Mouse (Mus musculus): ENCODE measurements around the gene Klk12.

Gene Klk12

DNA sequence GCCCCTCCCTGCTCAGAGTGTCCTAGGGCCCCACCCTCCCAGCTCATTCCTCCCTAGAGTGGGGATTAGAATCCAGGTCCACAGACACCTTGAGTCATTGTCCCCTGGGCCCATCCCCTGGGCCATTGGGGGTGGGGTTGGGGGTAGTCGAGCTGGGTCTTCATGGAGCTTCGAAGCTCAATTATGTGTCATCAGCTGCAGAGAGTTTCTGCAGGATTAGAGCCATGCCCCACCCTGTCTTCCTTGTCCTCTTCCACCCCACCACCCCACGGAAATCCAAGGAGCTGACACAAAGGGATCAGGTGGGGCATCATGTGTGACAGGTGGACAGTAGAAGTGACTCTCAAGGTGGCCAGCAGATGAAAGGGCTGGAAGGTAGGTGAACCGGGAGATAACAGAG is at the start of gene Klk12:
TSS of gene Klk12 (plus strand) at position 301 of the 400 bp plus-strand sequence.
- no peak for DNase-seq (ENCODE audit: low read depth, low spot score)

- DNase-seq (ENCODE audit: low read depth, low spot score), result peak; percentile 44
Measured at GRCm38 (mm10) chr7:43747788-43748187, 20.9 kb upstream of the Klk12 start.

DNA sequence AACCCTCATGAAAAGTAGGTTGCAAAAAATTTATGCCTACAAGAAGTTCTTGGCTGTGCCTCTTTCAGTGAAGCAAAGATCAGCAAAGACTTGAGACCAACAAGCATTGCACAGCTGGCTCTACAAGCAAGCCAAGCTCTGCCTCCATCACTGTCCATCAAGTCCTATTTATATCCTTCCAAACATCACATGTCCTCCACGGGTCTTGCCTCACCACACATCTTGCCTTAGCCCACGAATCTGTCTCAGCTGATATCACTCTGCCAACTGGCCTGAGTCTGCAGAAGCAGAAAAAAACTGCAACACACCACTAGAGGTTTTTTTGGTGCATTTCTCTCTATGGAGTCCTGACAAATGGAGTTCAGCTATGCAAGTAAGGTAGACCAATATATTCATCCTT is 15.9 kb upstream of the Klk12 start:
- no peak for DNase-seq (ENCODE audit: low read depth, low spot score)

DNA sequence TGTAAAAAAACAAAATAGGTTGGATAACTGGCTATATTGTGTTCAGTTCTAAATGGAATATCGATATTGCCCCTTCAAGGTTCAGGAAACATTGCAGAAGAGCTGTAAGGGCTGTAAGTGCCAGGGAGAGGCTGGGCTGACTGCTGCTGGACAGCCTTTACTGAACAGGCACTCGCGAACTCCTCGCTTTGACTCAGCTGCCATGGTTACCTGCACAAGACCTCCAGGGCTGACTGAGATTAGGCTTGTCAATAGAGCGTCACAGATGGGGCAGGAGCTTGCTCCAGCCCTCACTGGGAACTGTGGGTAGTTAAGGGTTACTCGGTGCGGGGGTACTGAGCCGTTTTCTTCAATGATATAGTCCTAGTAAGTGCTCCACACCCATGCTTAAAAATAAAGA is 2.2 kb upstream of the Klk12 start:
- no peak for DNase-seq (ENCODE audit: low read depth, low spot score)

- DNase-seq (ENCODE audit: low read depth, low spot score), result no peak
Measured at GRCm38 (mm10) chr7:43769636-43770035, 939 bp downstream of the Klk12 start.

DNA sequence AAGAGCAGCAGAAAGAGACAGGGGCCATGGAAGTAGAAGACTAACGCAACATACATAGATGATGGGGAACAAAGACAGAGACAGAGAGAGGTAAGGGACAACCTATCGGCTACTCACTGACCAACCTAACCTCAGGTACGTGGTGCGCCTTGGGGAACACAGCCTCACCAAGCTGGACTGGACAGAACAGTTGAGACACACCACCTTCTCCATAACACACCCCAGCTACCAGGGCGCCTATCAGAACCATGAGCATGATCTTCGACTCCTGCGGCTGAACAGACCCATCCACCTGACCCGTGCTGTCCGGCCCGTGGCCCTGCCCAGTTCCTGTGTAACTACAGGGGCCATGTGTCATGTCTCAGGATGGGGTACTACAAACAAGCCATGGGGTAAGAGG is 2.0 kb downstream of the Klk12 start:
- DNase-seq (ENCODE audit: low read depth, low spot score), result no peak

DNA sequence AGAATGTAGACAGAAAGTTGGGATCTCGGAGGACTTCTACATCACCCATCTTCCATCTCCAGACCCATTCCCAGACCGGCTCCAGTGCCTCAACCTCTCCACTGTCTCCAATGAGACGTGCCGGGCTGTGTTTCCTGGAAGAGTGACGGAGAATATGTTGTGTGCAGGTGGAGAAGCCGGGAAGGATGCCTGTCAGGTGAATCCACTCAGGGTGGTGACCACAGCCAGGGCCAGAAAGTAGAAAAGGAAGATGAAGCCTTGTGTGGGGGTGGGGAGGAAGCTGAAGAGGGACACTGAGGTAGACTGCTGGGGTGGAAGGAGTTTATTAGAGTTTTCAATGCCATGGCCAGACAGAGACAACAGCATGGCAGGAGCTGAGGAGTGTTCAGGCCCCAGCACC is 3.2 kb downstream of the Klk12 start:
- DNase-seq (ENCODE audit: low read depth, low spot score), result no peak

- DNase-seq (ENCODE audit: low read depth, low spot score), result no peak
Measured at GRCm38 (mm10) chr7:43772901-43773300, 4.2 kb downstream of the Klk12 start.

- no peak for DNase-seq (ENCODE audit: low read depth, low spot score)
Measured at GRCm38 (mm10) chr7:43774364-43774763, 5.7 kb downstream of the Klk12 start, which contains the start of gene Klk11. TSS of gene Klk11 (plus strand) at chr7:43774604.

DNA sequence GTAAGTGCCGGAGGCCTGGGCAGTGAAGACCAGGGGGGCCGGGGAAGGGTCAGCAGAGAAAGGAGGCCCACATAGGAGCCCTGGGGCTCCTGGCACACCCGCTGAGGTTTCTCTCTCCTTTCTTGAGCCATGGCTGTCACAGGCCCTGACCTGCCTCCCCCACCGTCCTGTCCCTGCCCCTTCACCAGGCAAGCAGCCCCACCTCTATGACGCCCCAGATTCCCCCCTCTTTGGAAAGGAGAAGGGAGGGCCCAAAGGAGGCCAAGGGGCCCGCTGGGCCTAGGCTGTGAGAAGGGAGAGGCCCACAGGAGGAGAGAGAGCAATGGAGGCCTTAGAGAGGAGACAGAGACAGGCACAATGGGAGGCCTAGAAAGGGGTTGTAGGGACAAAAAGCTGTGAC is 6.1 kb downstream of the Klk12 start:
- no peak for DNase-seq (ENCODE audit: low read depth, low spot score)

- DNase-seq (ENCODE audit: low read depth, low spot score), result no peak
Measured at GRCm38 (mm10) chr7:43775311-43776057, 6.8 kb downstream of the Klk12 start.

GRCm38 (mm10) chr7:43776506-43776905 is 7.8 kb downstream of the Klk12 start:
- no peak for DNase-seq (ENCODE audit: low read depth, low spot score)

DNA sequence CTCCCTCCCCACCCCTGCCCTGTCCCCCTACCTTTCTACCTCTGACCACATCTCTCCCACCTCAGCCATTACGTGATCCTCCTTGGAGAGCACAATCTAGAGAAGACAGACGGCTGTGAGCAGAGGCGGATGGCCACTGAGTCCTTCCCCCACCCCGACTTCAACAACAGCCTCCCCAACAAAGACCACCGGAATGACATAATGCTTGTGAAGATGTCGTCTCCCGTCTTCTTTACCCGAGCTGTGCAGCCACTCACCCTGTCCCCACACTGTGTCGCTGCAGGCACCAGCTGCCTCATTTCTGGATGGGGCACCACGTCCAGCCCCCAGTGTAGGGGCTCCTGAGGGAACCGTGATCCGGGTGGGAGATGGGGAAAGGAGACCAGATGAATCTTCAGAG is 8.7 kb downstream of the Klk12 start:
- no peak for DNase-seq (ENCODE audit: low read depth, low spot score)

- no peak for DNase-seq (ENCODE audit: low read depth, low spot score)
Measured at GRCm38 (mm10) chr7:43778176-43778970, 9.7 kb downstream of the Klk12 start.

- DNase-seq (ENCODE audit: low read depth, low spot score), result no peak
Measured at GRCm38 (mm10) chr7:43780241-43780640, 11.5 kb downstream of the Klk12 start.

GRCm38 (mm10) chr7:43780746-43781145 is 12.0 kb downstream of the Klk12 start, which contains the start of gene Klk10:
TSS of gene Klk10 (plus strand) at chr7:43781035.
- DNase-seq (ENCODE audit: low read depth, low spot score), result no peak

GRCm38 (mm10) chr7:43781541-43781940 is 12.8 kb downstream of the Klk12 start:
- no peak for DNase-seq (ENCODE audit: low read depth, low spot score)

- DNase-seq (ENCODE audit: low read depth, low spot score), result peak; percentile 14
Measured at GRCm38 (mm10) chr7:43782275-43783265, 13.9 kb downstream of the Klk12 start.

DNA sequence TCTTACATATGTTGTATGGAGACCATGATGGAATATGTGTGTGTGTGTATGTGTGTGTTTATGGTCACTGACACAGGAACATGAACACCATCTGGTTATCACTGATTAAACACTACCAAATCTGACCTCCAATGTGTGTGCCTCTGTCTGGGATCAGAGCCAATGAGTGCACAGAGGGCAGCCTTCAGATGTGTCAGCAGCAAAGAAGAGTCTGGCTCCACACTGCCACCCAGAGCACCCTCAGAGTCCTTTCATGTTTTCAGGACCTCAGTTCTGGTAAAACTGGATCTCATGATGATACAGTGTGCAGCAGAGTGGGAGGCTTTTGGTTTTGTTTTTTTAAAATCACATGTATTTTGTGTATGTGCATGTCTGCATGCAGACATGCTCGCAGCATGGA is 16.6 kb downstream of the Klk12 start:
- no peak for DNase-seq (ENCODE audit: low read depth, low spot score)

- DNase-seq (ENCODE audit: low read depth, low spot score), result no peak
Measured at GRCm38 (mm10) chr7:43788096-43788495, 19.4 kb downstream of the Klk12 start.

- no peak for DNase-seq (ENCODE audit: low read depth, low spot score)
Measured at GRCm38 (mm10) chr7:43789295-43789694, 20.6 kb downstream of the Klk12 start.

- no peak for DNase-seq (ENCODE audit: low read depth, low spot score)
Measured at GRCm38 (mm10) chr7:43791591-43791990, 22.9 kb downstream of the Klk12 start, which contains the start of gene Klk9. TSS of gene Klk9 (plus strand) at chr7:43791891.
